Mouse (Mus musculus) adrenal gland, postnatal 10 days (tissue): ENCODE results near the gene Dnajc3. TPM values are rescaled to one million over a fixed set of nuclear protein-coding genes. Genes with fewer than 3 reads are reported as not detected.

ENCODE experiments used
- total RNA-seq, 2 experiments: library from RNA; stranded (reverse); gene quantifications; 2 replicates each; pipeline ENCODE4 v1.2.3; 2021

Gene Dnajc3
- total RNA-seq, 2 experiments from 2014 or later = 42.4 to 50.9 TPM

Other genes starting within 250 kb of the Dnajc3 start
- 1 to 10 TPM; 8.5 to 9.9 TPM for gene Abcc4, start 231.8 kb upstream of the Dnajc3 start, total RNA-seq
- under 1 TPM; 0.57 to 0.64 TPM for gene Cldn10, start 150.1 kb upstream of the Dnajc3 start, total RNA-seq
- gene Dzip1, start 12.5 kb upstream of the Dnajc3 start, total RNA-seq = 10 to 100 TPM; 12.3 to 15.7 TPM
- gene Uggt2, start 161.5 kb downstream of the Dnajc3 start, total RNA-seq = 10 to 100 TPM in 1 of 2 experiments, 1 to 10 TPM in 1; 9.7 to 11.6 TPM
- 1 to 10 TPM; 1.4 to 1.6 TPM for gene Hs6st3, start 200.4 kb downstream of the Dnajc3 start, total RNA-seq